Mouse (Mus musculus) Patski (cell line): Measurements from ENCODE around the gene Rad23b. TPM values are rescaled to one million over a fixed set of nuclear protein-coding genes. Genes with fewer than 3 reads are reported as not detected.
A peak's percentile ranks its signal among the peaks of the same experiment; 100 is the strongest.
"Not testable (repeated sequence)": the region's sequence is repeated elsewhere in the genome, so short reads cannot be mapped to it uniquely, and the experiment has no call there.

Source experiments
- ATAC-seq: fragments of 100-300 bp; one replicate; pipeline ENCODE4 v1.8.0; 2021
- CTCF ChIA-PET: fragments of 350-600 bp; sonication (Branson Sonifier 250); formaldehyde crosslinking; loops from one replicate; lab custom pipeline; 2022; ENCODE audit warnings: inconsistent platforms; lab: Charles Lee
- POLR2A ChIA-PET: fragments of 350-600 bp; sonication (Branson Sonifier 250); formaldehyde crosslinking; loops from one replicate; lab custom pipeline; 2022; ENCODE audit warnings: antibody characterized with exemption, inconsistent platforms; lab: Charles Lee
- DNase-seq: peaks from one replicate; pipeline ENCODE4 v3.0.0-alpha.2; 2011; ENCODE audit warnings: low read depth, low spot score
- H3K27me3 ChIP-seq: fragments of 371-371 bp; one replicate; pipeline ENCODE4 v1.5.1; 2021
- CTCF ChIP-seq: fragments of 100-300 bp; IDR thresholded peaks from one replicate; pipeline ENCODE4 v1.5.1; 2021
- in situ Hi-C: fragments of 300-500 bp; cut with MboI; formaldehyde crosslinking; loops from 3 replicates; pipeline ENCODE4 v1.11.1; 2018; ENCODE audit warnings: low pct_unique_long_range_greater_than_20kb, mixed read lengths
- polyA plus RNA-seq: library from polyadenylated mRNA; unstranded; gene quantifications from one replicate; pipeline ENCODE4 v1.2.3, GENCODE M21; 2021

Gene Rad23b
- 133 TPM for polyA plus RNA-seq

DNA sequence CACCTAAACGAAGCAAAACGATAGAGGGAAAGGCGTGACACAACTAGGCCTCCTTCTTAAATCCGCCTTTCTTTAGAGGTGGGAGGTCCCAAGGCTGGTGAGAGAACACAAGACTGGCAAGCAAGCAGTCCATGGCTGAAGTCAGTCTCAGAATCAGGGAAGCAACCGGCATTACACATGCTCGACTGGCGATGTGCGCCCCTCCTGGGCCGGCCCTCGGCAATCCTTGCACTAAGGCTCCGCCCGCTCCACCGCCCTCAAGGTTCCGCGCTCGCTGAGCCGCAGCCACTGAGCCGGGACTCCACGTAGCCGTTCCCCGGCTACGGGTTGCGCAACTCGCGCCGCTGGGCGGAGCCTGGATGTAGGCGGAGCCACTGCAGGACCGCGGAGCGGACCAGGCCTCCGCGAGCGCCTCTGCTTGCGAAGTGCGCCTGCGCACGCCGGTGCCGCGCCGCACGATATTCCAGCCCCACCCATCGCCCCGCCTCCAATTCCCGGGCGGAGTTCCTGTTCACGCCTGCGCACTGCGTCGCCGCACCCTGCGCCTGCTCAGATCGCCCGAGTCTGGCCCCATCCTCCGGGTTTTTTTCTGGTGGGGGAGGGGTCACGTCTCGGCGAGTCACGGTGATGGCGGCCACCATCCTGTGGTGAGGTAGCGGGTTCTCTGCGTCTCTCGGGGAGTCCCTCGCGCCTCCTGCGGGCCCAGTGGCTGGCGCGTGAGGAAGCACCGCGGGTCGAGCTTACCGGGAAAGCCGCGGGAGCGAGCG lies at the start of gene Rad23b:
Rad23b (plus strand) TSS at position 592 of the 767 bp plus-strand sequence.
- peak; percentile 98 for ATAC-seq
- no peak for TF ChIP-seq CTCF
- in situ Hi-C loops, result no loop called here
- no peaks in the 10 kb centered on the region for H3K27me3 ChIP-seq
- ChIA-PET POLR2A (no interaction called here), CTCF (no interaction called here)
- peak; percentile 90 for DNase-seq

- no peak for ATAC-seq
- CTCF ChIA-PET, result interaction anchor here (1.1 kb wide), 1 partner anchor 13 kb away, joined by 4 read pairs; no protein-coding TSS in a partner anchor
- H3K27me3 ChIP-seq, result no peaks in the 10 kb centered on the region
- in situ Hi-C loops, result no loop called here
- TF ChIP-seq CTCF, result no peak
- no peak for DNase-seq
- POLR2A ChIA-PET, result no interaction called here
These were observed 45.7 kb upstream of the Rad23b start for GRCm38 (mm10) chr4:55304121-55304520.

- ATAC-seq, result no peak
- ChIA-PET POLR2A (no interaction called here), CTCF (no interaction called here)
- no peak for DNase-seq
- no peak for TF ChIP-seq CTCF
- in situ Hi-C loops, result no loop called here
- H3K27me3 ChIP-seq, result no peaks in the 10 kb centered on the region
These were observed 43.2 kb upstream of the Rad23b start for GRCm38 (mm10) chr4:55306636-55307035.

DNA sequence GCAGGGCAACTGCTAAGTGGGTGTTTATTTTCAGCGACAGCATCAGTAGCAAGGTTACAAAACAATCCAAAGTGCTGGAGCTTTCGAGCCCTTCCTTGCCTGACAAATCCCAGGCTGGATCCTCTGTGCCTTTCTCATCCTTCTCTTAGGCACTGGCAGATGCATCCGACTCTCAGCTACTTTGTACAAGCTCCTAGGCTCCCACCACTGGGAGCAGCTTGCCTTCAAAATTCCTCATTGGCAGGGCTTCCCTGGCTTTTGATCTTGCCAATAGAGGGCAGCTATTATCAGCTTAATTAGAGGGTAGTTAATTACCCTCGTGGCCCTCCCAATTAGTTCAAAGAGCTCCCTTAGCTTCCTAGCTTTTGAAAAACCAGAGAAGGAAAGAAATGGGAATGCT lies 33.1 kb upstream of the Rad23b start:
- CTCF ChIA-PET, result interaction anchor here (1.2 to 1.7 kb wide), 3 partner anchors 12 to 20 kb away, joined by 3 to 5 read pairs (median 4); no protein-coding TSS in a partner anchor
- TF ChIP-seq CTCF, result no peak
- in situ Hi-C loops, result no loop called here
- POLR2A ChIA-PET, result interaction anchor here (0.9 kb wide), 1 partner anchor 16 kb away, joined by 3 read pairs; no protein-coding TSS in a partner anchor
- ATAC-seq (no peak), DNase-seq (no peak)
- H3K27me3 ChIP-seq, result no peaks in the 10 kb centered on the region

DNA sequence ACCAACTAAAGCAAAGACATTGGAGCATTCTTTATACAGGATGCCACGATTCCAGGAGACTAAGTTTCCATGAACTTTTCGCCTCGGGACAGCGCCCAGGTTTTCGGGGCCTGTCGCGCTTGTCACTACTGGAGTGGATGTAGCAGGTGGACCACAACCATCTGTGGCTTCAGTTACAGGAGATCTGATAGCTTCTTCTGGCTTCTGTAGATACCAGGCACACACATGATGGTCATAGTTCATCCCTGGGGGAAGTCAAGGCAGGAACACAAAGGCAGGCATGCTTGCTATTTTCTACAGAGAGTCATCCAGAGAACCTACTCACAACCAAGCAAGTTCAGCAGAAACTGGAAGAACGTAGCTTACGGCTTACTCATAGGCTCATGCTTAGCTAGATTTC lies 31.5 kb upstream of the Rad23b start:
- in situ Hi-C loops, ATAC-seq, DNase-seq, CTCF ChIA-PET, H3K27me3 ChIP-seq, POLR2A ChIA-PET: not testable (repeated sequence)

GRCm38 (mm10) chr4:55325786-55326518 lies 23.9 kb upstream of the Rad23b start:
- TF ChIP-seq CTCF, result no peak
- CTCF ChIA-PET, result interaction anchor here (1.3 kb wide), 1 partner anchor 18 kb away, joined by 3 read pairs; no protein-coding TSS in a partner anchor

DNA sequence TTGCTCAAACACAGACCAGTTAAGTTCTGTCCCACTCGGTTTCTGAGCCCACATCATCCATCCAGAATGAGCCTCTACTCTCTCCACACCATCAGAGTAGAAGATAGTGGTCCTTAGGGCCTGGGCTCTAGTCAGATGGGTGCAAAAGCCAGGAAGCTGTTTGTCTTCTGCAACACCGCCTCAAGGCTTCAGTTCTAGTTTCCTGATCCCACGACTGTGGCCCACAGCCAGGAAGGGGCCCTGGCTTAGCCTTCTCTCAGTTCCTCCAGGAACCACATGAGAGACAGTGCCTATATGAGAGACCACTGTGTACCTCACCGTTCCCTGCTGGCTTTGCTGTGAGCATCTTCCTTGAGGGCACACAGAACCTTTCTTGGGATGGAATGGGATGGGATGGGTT lies 22.3 kb upstream of the Rad23b start:
- in situ Hi-C loops, result no loop called here
- CTCF ChIA-PET, result no interaction called here
- no peak for TF ChIP-seq CTCF
- H3K27me3 ChIP-seq, result no peaks in the 10 kb centered on the region
- POLR2A ChIA-PET, result no interaction called here
- ATAC-seq (no peak), DNase-seq (no peak)

More at GRCm38 (mm10) chr4:55325786-55326518, 23.9 kb upstream of the Rad23b start:
- ATAC-seq, result no peak
- DNase-seq, result peak; percentile 25
- POLR2A ChIA-PET, result no interaction called here
- in situ Hi-C loops, result no loop called here
- H3K27me3 ChIP-seq, result no peaks in the 10 kb centered on the region

GRCm38 (mm10) chr4:55328471-55328870 lies 21.4 kb upstream of the Rad23b start:
- H3K27me3 ChIP-seq, result no peaks in the 10 kb centered on the region
- DNase-seq, result no peak
- ATAC-seq, result no peak
- ChIA-PET CTCF (no interaction called here), POLR2A (no interaction called here)
- no peak for TF ChIP-seq CTCF
- in situ Hi-C loops, result no loop called here

DNA sequence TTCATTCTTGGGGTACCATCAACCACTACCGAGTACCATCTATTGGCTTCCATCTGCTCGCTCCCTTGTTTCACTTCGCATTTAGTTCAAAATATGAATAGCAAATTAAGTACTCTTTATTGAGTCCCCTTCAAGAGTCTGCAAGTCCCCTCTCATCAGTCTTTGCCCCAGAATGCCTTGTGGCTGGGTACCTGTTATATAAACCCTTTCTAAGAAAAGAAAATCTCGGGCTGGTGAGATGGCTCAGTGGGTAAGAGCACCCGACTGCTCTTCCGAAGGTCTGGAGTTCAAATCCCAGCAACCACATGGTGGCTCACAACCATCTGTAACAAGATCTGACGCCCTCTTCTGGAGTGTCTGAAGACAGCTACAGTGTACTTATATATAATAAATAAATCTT lies 20.9 kb upstream of the Rad23b start:
- H3K27me3 ChIP-seq, in situ Hi-C loops, DNase-seq, CTCF ChIA-PET, ATAC-seq, POLR2A ChIA-PET: not testable (repeated sequence)

GRCm38 (mm10) chr4:55329621-55330346 lies 20.1 kb upstream of the Rad23b start:
- CTCF ChIA-PET, result no interaction called here
- DNase-seq (no peak), ATAC-seq (no peak)
- TF ChIP-seq CTCF, result no peak
- no peaks in the 10 kb centered on the region for H3K27me3 ChIP-seq
- POLR2A ChIA-PET, result no interaction called here
- in situ Hi-C loops, result no loop called here
